Mouse (Mus musculus) erythroblast, adult 5-6 weeks (primary cell): ENCODE results near the gene Etfb. TPM values are rescaled to one million over a fixed set of nuclear protein-coding genes. Genes with fewer than 3 reads are reported as not detected.

Experiments
- ATAC-seq: replicated peaks from 2 replicates; pipeline ENCODE4 v1.8.0; 2016; ENCODE audit warnings: moderate number of reproducible peaks, mild to moderate bottlenecking, moderate TSS enrichment, inconsistent platforms; ENCODE audit not compliant: poor library complexity, low FRiP score, severe bottlenecking
- total RNA-seq, 2 experiments: library from RNA; stranded (forward) in 1 of 2; stranded (reverse) in 1 of 2; fragments of 150-400 nt in 1 of 2; fragments of 200-764, 138-1000 nt in 1 of 2; gene quantifications; 2 replicates each; pipeline versions ENCODE4 v1.2.3 to v1.2.4; 2015 to 2017; ENCODE audit warnings: low replicate concordance in 2 of 2

Gene Etfb
- total RNA-seq, 2 experiments from 2014 or later, result 38.8 to 73.2 TPM

DNA sequence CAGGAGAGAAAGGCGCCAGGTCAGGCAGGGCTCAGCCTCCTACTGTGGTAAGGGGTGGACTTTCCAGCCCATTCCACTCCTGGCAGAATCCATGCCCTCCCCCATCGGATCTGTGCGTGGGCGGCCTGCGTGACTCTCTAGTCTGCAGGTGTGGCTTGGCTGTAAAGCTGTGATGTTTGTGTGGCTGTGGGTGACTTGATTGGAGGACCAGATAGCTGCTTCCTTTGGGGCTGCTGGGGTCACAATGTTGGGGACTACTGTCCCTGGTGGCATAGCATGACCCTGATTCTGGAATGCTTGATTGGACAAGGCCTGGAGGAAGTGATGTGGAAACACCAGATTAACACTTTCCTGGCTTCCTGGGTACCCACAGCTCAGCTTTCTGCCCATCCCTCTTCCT, 44.8 kb downstream of the Etfb start:
- ATAC-seq, result no peak

DNA sequence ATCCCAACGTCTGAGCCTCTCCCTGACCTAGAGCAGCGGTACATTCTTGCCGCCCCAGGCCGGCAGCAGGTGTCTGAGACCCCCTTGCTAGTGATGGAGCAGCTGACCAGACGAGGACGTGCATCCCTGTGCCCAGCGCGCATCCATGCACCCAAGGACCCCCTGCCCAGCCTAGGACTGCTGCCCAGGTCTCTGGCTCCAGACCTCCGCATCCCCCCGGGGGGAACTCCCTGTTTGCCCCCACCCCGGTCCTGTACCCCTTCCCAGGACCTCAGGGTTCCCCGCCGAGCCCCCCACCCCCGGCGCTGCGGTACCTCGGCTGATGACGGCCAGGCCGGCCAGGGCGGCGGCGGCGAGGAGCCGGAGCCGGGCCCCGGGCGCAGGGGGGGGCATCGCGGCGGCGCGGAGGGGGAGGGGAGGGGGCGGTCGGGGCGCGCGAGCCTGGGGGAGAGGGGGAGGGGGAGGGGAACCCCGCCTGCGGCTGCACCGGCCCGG, 45.8 kb downstream of the Etfb start, which contains the start of gene Iglon5:
TSS of gene Iglon5 (minus strand) at position 445 of the 495 bp plus-strand sequence.
- ATAC-seq, result no peak

GRCm38 (mm10) chr7:43490182-43490584, 46.3 kb downstream of the Etfb start:
- no peak for ATAC-seq

DNA sequence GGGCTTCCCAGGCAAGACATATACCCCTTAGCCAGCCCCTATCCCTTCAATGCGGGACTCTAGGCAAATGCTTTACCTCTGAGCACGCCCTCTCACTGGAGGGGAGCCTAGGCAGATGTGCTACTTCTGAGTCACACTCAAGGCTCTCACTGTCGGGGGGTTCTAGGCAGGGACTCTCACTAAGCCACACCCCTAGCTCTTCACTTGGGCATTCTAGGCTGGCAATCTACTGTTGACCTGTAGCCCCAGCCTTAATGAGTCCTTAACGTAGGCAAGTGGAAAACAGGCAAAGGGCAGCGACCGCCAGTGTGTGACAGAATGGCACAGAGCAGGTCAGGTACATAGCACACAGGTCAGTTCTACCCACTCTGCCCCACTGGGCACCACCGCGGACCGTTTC, 47.0 kb downstream of the Etfb start:
- ATAC-seq, result no peak

GRCm38 (mm10) chr7:43495343-43496021, 51.6 kb downstream of the Etfb start:
- no peak for ATAC-seq

Other genes with a start within 250 kb of the Etfb start
- 8.2 and 11.7 TPM in 2 replicates for gene Zfp715, start 130.8 kb upstream of the Etfb start, total RNA-seq (2015; ENCODE audit: low replicate concordance)
- 2.6 and 3.0 TPM in 2 replicates for gene Zfp715, start 130.8 kb upstream of the Etfb start, total RNA-seq (2017; ENCODE audit: low replicate concordance)
- 2.3 and 7.7 TPM in 2 replicates for gene Siglecf, start 92.7 kb upstream of the Etfb start, total RNA-seq (2015; ENCODE audit: low replicate concordance)
- 6.0 and 6.6 TPM in 2 replicates for gene Siglecf, start 92.7 kb upstream of the Etfb start, total RNA-seq (2017; ENCODE audit: low replicate concordance)
- gene Siglecg, start 35.9 kb upstream of the Etfb start, total RNA-seq (2015; ENCODE audit: low replicate concordance), result 7.7 and 37.9 TPM in 2 replicates
- 5.2 and 10.9 TPM in 2 replicates for gene Siglecg, start 35.9 kb upstream of the Etfb start, total RNA-seq (2017; ENCODE audit: low replicate concordance)
- 0.63 TPM in 1 of 2 replicates, not detected in the other for gene Lim2, start 16.4 kb upstream of the Etfb start, total RNA-seq (2015; ENCODE audit: low replicate concordance)
- not detected in 2 replicates for gene Lim2, start 16.4 kb upstream of the Etfb start, total RNA-seq (2017; ENCODE audit: low replicate concordance)
- gene Nkg7, start 7.0 kb upstream of the Etfb start, total RNA-seq (2015; ENCODE audit: low replicate concordance), result 157 and 163 TPM in 2 replicates
- gene Nkg7, start 7.0 kb upstream of the Etfb start, total RNA-seq (2017; ENCODE audit: low replicate concordance), result 21.2 and 38.3 TPM in 2 replicates
- gene Cldnd2, start 3.3 kb upstream of the Etfb start, total RNA-seq (2015; ENCODE audit: low replicate concordance), result not detected in 2 replicates
- not detected in 2 replicates for gene Cldnd2, start 3.3 kb upstream of the Etfb start, total RNA-seq (2017; ENCODE audit: low replicate concordance)
- not detected in 2 replicates for gene Gm45233, start within 50 bp of the Etfb start, total RNA-seq (2015; ENCODE audit: low replicate concordance)
- not detected in 2 replicates for gene Gm45233, start within 50 bp of the Etfb start, total RNA-seq (2017; ENCODE audit: low replicate concordance)
- gene Vsig10l, start 19.1 kb downstream of the Etfb start, total RNA-seq (2015; ENCODE audit: low replicate concordance), result 2.5 and 3.7 TPM in 2 replicates
- 1.3 and 1.4 TPM in 2 replicates for gene Vsig10l, start 19.1 kb downstream of the Etfb start, total RNA-seq (2017; ENCODE audit: low replicate concordance)
- not detected in 2 replicates for gene Iglon5, start 46.0 kb downstream of the Etfb start, total RNA-seq (2015; ENCODE audit: low replicate concordance)
- not detected in 2 replicates for gene Iglon5, start 46.0 kb downstream of the Etfb start, total RNA-seq (2017; ENCODE audit: low replicate concordance)
- not detected in 2 replicates for gene 4931406B18Rik, start 61.9 kb downstream of the Etfb start, total RNA-seq (2015; ENCODE audit: low replicate concordance)
- gene 4931406B18Rik, start 61.9 kb downstream of the Etfb start, total RNA-seq (2017; ENCODE audit: low replicate concordance), result not detected in 2 replicates
- gene Cd33, start 100.3 kb downstream of the Etfb start, total RNA-seq (2015; ENCODE audit: low replicate concordance), result 20.8 and 23.8 TPM in 2 replicates
- gene Cd33, start 100.3 kb downstream of the Etfb start, total RNA-seq (2017; ENCODE audit: low replicate concordance), result 9.1 and 12.0 TPM in 2 replicates
- gene Zfp658, start 118.2 kb downstream of the Etfb start, total RNA-seq (2015; ENCODE audit: low replicate concordance), result 0.84 TPM in 1 of 2 replicates, not detected in the other
- gene Zfp658, start 118.2 kb downstream of the Etfb start, total RNA-seq (2017; ENCODE audit: low replicate concordance), result 0.70 TPM in 1 of 2 replicates, not detected in the other
- 0.19 and 4.6 TPM in 2 replicates for gene Zfp719, start 135.5 kb downstream of the Etfb start, total RNA-seq (2015; ENCODE audit: low replicate concordance)
- 1.1 and 2.2 TPM in 2 replicates for gene Zfp719, start 135.5 kb downstream of the Etfb start, total RNA-seq (2017; ENCODE audit: low replicate concordance)
- gene Zfp819, start 163.1 kb downstream of the Etfb start, total RNA-seq (2015; ENCODE audit: low replicate concordance), result not detected in 2 replicates
- not detected in 2 replicates for gene Zfp819, start 163.1 kb downstream of the Etfb start, total RNA-seq (2017; ENCODE audit: low replicate concordance)
- not detected in 2 replicates for gene Ceacam18, start 190.6 kb downstream of the Etfb start, total RNA-seq (2015; ENCODE audit: low replicate concordance)
- not detected in 2 replicates for gene Ceacam18, start 190.6 kb downstream of the Etfb start, total RNA-seq (2017; ENCODE audit: low replicate concordance)
- gene Siglece, start 216.1 kb downstream of the Etfb start, total RNA-seq (2015; ENCODE audit: low replicate concordance), result 4.0 and 8.8 TPM in 2 replicates
- 5.5 and 6.4 TPM in 2 replicates for gene Siglece, start 216.1 kb downstream of the Etfb start, total RNA-seq (2017; ENCODE audit: low replicate concordance)
- 1.0 TPM in 1 of 2 replicates, not detected in the other for gene Ctu1, start 227.9 kb downstream of the Etfb start, total RNA-seq (2015; ENCODE audit: low replicate concordance)
- 0.42 and 1.6 TPM in 2 replicates for gene Ctu1, start 227.9 kb downstream of the Etfb start, total RNA-seq (2017; ENCODE audit: low replicate concordance)
- gene Klk14, start 246.3 kb downstream of the Etfb start, total RNA-seq (2015; ENCODE audit: low replicate concordance), result not detected in 2 replicates
- gene Klk14, start 246.3 kb downstream of the Etfb start, total RNA-seq (2017; ENCODE audit: low replicate concordance), result not detected in 2 replicates